Mouse (Mus musculus) splenic B cell, adult 2 months (primary cell): ENCODE results near the gene Cdc7.

ENCODE experiments used
- DNase-seq: peaks from one replicate; pipeline ENCODE4 v3.0.0-alpha.2; 2011; ENCODE audit warnings: low read depth, low spot score
- H3K27me3 ChIP-seq: 2 replicates; pipeline ENCODE4 v1.6.1; 2012; ENCODE audit warnings: mild to moderate bottlenecking, low read length, moderate library complexity, mixed read lengths; ENCODE audit not compliant: control insufficient read depth, poor library complexity, insufficient read depth, severe bottlenecking
- H3K36me3 ChIP-seq: 2 replicates; pipeline ENCODE4 v1.6.1; 2012; ENCODE audit warnings: mild to moderate bottlenecking, low read length, moderate library complexity, mixed read lengths; ENCODE audit not compliant: control insufficient read depth, poor library complexity, insufficient read depth, severe bottlenecking

Gene Cdc7

DNA sequence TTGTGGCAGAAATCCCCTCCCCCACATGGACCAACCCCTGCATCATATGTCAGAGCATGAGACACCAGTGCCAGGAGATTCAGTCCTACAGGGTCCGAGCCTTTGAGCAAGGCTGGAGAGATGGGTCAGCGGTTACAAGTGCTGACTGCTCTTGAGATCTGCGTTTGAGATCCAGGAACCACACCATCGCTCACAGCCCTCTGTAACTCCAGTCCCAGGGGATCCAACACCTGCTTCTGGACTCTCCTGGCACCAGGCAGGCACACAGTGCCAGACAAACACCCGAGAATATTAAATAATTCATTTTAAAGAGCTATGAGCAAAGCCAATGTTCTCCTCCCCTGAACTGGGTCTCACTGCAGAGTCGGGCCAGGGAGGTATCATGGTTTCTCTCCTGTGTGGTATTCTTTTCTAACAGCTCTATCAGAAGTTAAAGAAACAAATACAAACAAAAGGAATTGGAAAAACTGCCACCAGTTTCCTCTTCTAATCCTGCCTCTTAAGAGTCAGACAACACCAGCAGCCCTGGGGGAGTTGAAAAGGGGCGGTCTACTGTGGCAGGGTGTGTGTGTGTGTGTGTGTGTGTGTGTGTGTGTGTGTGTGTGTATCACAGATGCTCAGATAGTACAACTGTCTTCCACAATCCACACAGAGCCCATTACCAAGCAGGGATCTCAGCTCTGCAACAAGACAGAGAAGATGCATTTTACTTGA, 47.4 kb downstream of the Cdc7 start:
- Histone ChIP-seq H3K27me3 (no peaks in the 10 kb centered on the region), H3K36me3 (no peaks in the 10 kb centered on the region)
- peak; percentile 26 for DNase-seq

GRCm38 (mm10) chr5:107012030-107012715, 48.1 kb downstream of the Cdc7 start:
- H3K27me3 ChIP-seq: no peaks in the 10 kb centered on the region
- no peaks in the 10 kb centered on the region for H3K36me3 ChIP-seq
- no peak for DNase-seq

- H3K36me3 ChIP-seq: no peaks in the 10 kb centered on the region
- H3K27me3 ChIP-seq: no peaks in the 10 kb centered on the region
- peak; percentile 54 for DNase-seq
Measured at GRCm38 (mm10) chr5:107013393-107013792, 49.3 kb downstream of the Cdc7 start.

GRCm38 (mm10) chr5:107014146-107014545, 50.0 kb downstream of the Cdc7 start:
- no peaks in the 10 kb centered on the region for H3K36me3 ChIP-seq
- H3K27me3 ChIP-seq: no peaks in the 10 kb centered on the region
- DNase-seq: no peak

- Histone ChIP-seq H3K36me3 (no peaks in the 10 kb centered on the region), H3K27me3 (no peaks in the 10 kb centered on the region)
- DNase-seq: no peak
Measured at GRCm38 (mm10) chr5:107015046-107015421, 50.9 kb downstream of the Cdc7 start.

GRCm38 (mm10) chr5:107015422-107016081, 51.4 kb downstream of the Cdc7 start:
- peak; percentile 33 for DNase-seq
- Histone ChIP-seq H3K27me3 (no peaks in the 10 kb centered on the region), H3K36me3 (no peaks in the 10 kb centered on the region)

DNA sequence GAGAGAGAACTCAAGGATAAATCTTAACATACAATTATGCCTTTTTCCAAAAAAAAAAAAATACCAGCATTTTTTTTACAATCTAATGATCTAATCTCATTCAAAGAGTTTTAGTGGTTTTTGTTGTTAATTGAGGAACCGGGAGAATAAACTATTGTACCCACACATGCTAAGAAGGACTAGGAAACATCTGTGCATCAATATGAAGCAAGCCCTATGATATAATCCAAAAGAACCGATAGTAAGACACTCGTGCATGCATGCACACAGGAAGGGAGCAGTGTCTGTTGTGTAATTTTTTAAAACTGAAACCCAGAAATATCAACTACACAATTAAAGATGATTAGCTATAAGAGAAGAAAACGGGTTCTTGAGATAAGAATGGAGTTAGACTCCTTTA, 52.4 kb downstream of the Cdc7 start:
- Histone ChIP-seq H3K36me3 (no peaks in the 10 kb centered on the region), H3K27me3 (no peaks in the 10 kb centered on the region)
- no peak for DNase-seq

GRCm38 (mm10) chr5:107017544-107017943, 53.4 kb downstream of the Cdc7 start:
- Histone ChIP-seq H3K36me3 (no peaks in the 10 kb centered on the region), H3K27me3 (no peaks in the 10 kb centered on the region)
- peak; percentile 18 for DNase-seq

- Histone ChIP-seq H3K36me3 (no peaks in the 10 kb centered on the region), H3K27me3 (no peaks in the 10 kb centered on the region)
- DNase-seq: no peak
Measured at GRCm38 (mm10) chr5:107019057-107019456, 54.9 kb downstream of the Cdc7 start.

GRCm38 (mm10) chr5:107019904-107020303, 55.8 kb downstream of the Cdc7 start:
- DNase-seq: no peak

DNA sequence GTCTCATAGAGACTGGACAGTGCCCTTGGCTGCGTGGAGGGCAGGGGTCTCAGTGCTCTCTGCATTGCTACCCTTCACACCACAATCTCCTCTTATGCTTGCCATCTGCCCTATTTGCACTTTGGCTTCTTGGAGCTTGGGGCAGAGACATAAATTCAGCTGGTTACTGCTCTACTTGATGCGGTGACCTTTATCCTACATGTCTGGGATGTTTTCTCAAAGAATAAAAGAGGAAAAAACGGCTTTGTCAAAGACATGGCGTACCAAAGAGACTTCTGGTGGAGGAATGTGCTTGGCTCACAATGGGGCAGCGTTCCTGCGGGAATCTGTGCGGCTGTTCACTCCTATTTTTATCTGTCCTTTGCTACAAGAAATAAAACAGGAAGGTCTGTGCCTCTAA, 56.2 kb downstream of the Cdc7 start:
- no peak for DNase-seq
- Histone ChIP-seq H3K36me3 (no peaks in the 10 kb centered on the region), H3K27me3 (no peaks in the 10 kb centered on the region)

More at GRCm38 (mm10) chr5:107019904-107020303, 55.8 kb downstream of the Cdc7 start:
- Histone ChIP-seq H3K36me3 (no peaks in the 10 kb centered on the region), H3K27me3 (no peaks in the 10 kb centered on the region)

GRCm38 (mm10) chr5:107021291-107022063, 57.4 kb downstream of the Cdc7 start:
- H3K36me3 ChIP-seq: no peaks in the 10 kb centered on the region
- no peaks in the 10 kb centered on the region for H3K27me3 ChIP-seq
- no peak for DNase-seq

- Histone ChIP-seq H3K27me3 (no peaks in the 10 kb centered on the region), H3K36me3 (no peaks in the 10 kb centered on the region)
- no peak for DNase-seq
Measured at GRCm38 (mm10) chr5:107022064-107022428, 57.9 kb downstream of the Cdc7 start.

GRCm38 (mm10) chr5:107023951-107024350, 59.8 kb downstream of the Cdc7 start:
- H3K36me3 ChIP-seq: no peaks in the 10 kb centered on the region
- DNase-seq: no peak

GRCm38 (mm10) chr5:107025371-107025770, 61.2 kb downstream of the Cdc7 start:
- no peaks in the 10 kb centered on the region for H3K27me3 ChIP-seq
- H3K36me3 ChIP-seq: no peaks in the 10 kb centered on the region
- no peak for DNase-seq

More at GRCm38 (mm10) chr5:107023951-107024350, 59.8 kb downstream of the Cdc7 start:
- H3K27me3 ChIP-seq: no peaks in the 10 kb centered on the region
